Mouse (Mus musculus) testis, adult 2 months (tissue): ENCODE results near the gene Kntc1. TPM values are rescaled to one million over a fixed set of nuclear protein-coding genes. Genes with fewer than 3 reads are reported as not detected.
"Not testable (repeated sequence)": the region's sequence is repeated elsewhere in the genome, so short reads cannot be mapped to it uniquely, and the experiment has no call there.

ENCODE experiments used
- H3K27ac ChIP-seq: fragments of 200-500 bp; 2 replicates; pipeline ENCODE4 v1.5.1; 2012; ENCODE audit warnings: low read depth, low read length; ENCODE audit not compliant: control insufficient read depth, insufficient read depth
- H3K27me3 ChIP-seq: fragments of 200-500 bp; 2 replicates; pipeline ENCODE4 v1.6.1; 2012; ENCODE audit warnings: mild to moderate bottlenecking, low read length, moderate library complexity; ENCODE audit not compliant: control insufficient read depth, insufficient read depth
- H3K36me3 ChIP-seq: fragments of 200-500 bp; 2 replicates; pipeline ENCODE4 v1.6.1; 2012; ENCODE audit warnings: mild to moderate bottlenecking, low read length; ENCODE audit not compliant: control insufficient read depth, insufficient read depth
- H3K4me1 ChIP-seq: fragments of 200-500 bp; 2 replicates; pipeline ENCODE4 v1.6.1; 2012; ENCODE audit warnings: low read length; ENCODE audit not compliant: control insufficient read depth, insufficient read depth
- H3K4me3 ChIP-seq: fragments of 200-500 bp; 2 replicates; pipeline ENCODE4 v1.5.1; 2012; ENCODE audit warnings: low read depth, mild to moderate bottlenecking, low read length, moderate library complexity, mixed read lengths; ENCODE audit not compliant: control insufficient read depth
- CTCF ChIP-seq: fragments of 200-500 bp; IDR thresholded peaks from 2 replicates; pipeline ENCODE4 v1.5.1; 2012; ENCODE audit warnings: low read depth, mild to moderate bottlenecking, inconsistent platforms, low read length, moderate library complexity; ENCODE audit not compliant: control insufficient read depth, insufficient read depth, insufficient replicate concordance
- POLR2A ChIP-seq: fragments of 200-500 bp; IDR thresholded peaks from 2 replicates; pipeline ENCODE4 v1.6.1; 2012; ENCODE audit warnings: low read depth, mild to moderate bottlenecking, inconsistent platforms, low read length, moderate library complexity; ENCODE audit not compliant: control insufficient read depth
- polyA plus RNA-seq: library from polyadenylated mRNA; depleted of rRNA; stranded (reverse); fragments of >200 nt; gene quantifications from 2 replicates; pipeline ENCODE4 v1.2.3, GENCODE M21; 2012

Kntc1 gene
- polyA plus RNA-seq, 1 experiment, result 11.3 TPM

DNA sequence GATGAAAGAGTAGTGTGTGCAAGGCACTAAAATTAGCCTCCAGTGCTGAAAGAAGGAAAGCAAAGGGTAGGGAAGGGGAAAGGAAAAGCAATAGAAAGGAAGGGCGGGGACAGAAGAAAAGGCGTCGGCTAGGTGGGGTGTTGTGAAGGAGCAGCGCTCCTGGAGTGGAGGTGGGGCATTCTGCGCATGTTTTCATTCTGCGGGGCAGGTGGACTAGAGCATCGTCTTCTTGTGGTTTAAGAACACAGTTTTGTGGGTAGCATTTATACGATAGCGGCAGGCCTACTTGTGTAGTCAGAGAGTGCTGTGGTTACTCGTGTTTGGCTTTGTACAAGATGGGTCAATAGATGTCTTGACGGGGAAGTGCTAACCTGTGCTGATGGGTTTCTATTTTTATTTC is 16.0 kb downstream of the Kntc1 start:
- Histone ChIP-seq H3K27me3 (no peaks in the 10 kb centered on the region), H3K36me3 (no peaks in the 10 kb centered on the region; the same call in 1 of the 2 replicates), H3K4me1 (no peaks in the 10 kb centered on the region), H3K4me3 (no peak overlapping the region), H3K27ac (no peak overlapping the region)
- TF ChIP-seq CTCF (no peak), POLR2A (no peak)

DNA sequence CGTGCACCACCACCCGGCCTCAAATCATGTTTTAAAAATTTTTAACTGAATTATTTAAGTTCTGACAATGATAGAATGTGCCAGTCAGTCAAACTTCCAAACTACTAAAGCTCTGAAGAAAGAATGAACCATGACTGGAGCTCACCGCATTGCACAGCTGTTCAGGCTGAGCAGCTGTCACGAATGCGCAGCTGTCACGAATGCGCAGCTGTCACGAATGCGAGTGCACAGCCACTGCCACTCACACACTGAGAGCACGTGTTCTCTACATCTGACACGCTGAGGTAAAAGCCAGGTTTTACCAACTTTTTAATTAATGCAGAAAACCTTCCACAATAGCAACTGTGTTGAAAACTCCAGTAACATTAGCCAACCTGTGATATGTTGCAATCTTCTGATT is 16.9 kb downstream of the Kntc1 start:
- not testable (repeated sequence) for H3K4me1 ChIP-seq, H3K27me3 ChIP-seq, H3K36me3 ChIP-seq, H3K4me3 ChIP-seq, H3K27ac ChIP-seq

DNA sequence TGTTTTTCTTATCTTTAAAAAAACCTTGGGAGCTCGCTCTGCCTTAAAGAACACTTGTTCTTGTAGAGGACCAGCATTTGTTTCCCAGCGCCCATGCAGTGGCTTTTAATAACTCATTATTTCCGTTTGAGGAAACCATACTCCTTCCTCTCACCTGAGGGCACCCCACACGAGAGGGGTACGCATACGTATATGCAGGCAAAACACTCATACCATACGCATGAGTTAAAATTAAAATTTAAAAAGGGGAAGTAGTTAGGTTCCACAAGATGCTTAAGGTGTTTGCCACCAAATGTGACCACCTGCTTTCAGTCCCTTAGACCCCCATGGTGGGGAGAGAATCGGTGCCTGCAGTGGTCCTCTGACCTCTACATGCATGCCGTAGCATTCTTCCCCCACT is 23.9 kb downstream of the Kntc1 start:
- Histone ChIP-seq H3K36me3 (no peaks in the 10 kb centered on the region; the same call in none of the 2 replicates), H3K4me3 (no peak overlapping the region), H3K27me3 (no peaks in the 10 kb centered on the region), H3K4me1 (no peaks in the 10 kb centered on the region), H3K27ac (no peak overlapping the region)
- TF ChIP-seq CTCF, result no peak
- TF ChIP-seq POLR2A, result no peak

DNA sequence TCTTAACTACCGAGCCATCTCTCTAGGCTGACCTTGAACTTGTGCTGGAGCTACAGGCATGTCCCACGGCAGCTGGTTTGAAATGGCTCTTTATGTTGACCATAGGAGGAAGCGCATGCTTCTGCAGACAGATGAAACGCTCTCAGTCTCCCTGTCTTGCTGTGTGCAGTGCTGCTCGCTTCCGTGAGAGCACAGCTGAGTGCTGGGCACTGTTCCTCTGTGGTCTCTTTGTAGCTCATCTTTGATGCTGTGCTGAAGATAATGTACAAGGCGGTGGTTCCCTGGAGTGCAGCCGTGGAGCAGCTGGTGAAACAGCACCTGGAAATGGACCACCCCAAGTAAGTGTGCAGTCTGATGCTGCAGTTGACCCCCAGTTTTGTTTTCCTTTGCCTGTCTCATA is 31.2 kb downstream of the Kntc1 start:
- H3K27ac ChIP-seq, result no peak overlapping the region
- H3K4me1 ChIP-seq, result no peaks in the 10 kb centered on the region
- peaks cover 5% of the 10 kb centered on the region for H3K36me3 ChIP-seq
- H3K27me3 ChIP-seq, result no peaks in the 10 kb centered on the region
- no peak for TF ChIP-seq POLR2A
- TF ChIP-seq CTCF, result no peak
- no peak overlapping the region for H3K4me3 ChIP-seq

DNA sequence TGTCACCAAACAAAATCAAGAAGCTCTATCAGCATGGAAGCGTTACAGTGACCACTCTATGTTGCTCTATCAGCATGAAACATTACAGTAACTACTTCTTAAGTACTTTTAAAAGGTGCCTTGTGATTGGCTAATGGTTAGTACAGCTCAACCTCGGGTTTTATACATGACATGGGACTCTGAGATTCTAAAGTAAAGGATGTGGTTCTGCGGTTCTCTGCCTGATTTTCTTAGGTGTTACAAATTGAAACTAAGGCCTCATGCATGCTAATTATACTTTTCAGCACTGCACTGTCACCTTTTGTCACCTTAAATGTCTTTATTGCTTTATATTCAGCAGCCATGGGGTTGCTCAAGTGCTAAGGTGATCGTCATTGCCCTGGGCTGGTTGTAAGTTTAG is 32.3 kb downstream of the Kntc1 start:
- peaks cover 8% of the 10 kb centered on the region for H3K36me3 ChIP-seq

DNA sequence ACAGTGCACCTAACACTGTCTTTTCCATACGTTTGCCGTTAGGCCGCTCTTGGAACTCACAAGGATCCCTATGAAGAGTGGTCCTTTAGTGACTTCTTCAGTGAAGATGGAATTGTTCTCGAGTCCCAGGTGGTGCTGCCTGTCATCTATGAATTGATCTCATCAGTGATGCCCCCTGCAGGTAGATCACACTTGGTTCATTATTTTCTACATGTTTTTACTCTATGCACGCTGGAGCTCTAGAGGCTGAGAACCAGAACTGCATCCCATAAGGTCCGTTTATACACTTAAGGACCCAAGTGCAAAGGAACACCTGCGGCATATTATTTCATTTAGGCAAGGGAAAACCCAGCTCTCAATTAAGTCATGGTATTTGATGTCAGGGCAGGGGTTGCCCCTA is 39.5 kb downstream of the Kntc1 start:
- peaks cover 5% of the 10 kb centered on the region for H3K36me3 ChIP-seq
- H3K4me1 ChIP-seq, result no peaks in the 10 kb centered on the region

More for the DNA sequence above, 32.3 kb downstream of the Kntc1 start:
- Histone ChIP-seq H3K27ac (no peak overlapping the region), H3K4me3 (no peak overlapping the region), H3K4me1 (no peaks in the 10 kb centered on the region), H3K27me3 (no peaks in the 10 kb centered on the region)
- TF ChIP-seq CTCF, result no peak
- no peak for TF ChIP-seq POLR2A

DNA sequence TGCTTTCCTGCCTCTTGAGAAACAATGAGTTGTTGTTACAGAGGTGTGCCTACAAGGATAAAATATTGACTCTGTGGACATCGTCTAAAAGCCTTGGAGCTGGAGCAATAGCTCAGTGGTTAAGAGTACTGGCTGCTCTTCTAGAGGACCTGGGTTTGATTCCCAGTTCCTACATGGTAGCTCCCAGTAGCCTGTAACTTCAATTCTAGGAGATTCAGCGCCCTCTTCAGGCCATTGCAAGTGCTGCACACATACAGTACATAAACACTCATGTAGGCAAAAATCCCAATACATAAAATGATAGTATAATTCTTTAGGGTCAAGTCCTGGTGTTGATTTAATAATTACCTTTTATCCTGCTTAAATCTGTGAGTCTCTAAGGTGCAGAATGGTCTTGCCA is 43.6 kb downstream of the Kntc1 start:
- no peak for TF ChIP-seq CTCF
- no peak for TF ChIP-seq POLR2A

More for the DNA sequence above, 39.5 kb downstream of the Kntc1 start:
- Histone ChIP-seq H3K27me3 (no peaks in the 10 kb centered on the region), H3K27ac (no peak overlapping the region), H3K4me3 (no peak overlapping the region)
- TF ChIP-seq CTCF (no peak), POLR2A (no peak)

DNA sequence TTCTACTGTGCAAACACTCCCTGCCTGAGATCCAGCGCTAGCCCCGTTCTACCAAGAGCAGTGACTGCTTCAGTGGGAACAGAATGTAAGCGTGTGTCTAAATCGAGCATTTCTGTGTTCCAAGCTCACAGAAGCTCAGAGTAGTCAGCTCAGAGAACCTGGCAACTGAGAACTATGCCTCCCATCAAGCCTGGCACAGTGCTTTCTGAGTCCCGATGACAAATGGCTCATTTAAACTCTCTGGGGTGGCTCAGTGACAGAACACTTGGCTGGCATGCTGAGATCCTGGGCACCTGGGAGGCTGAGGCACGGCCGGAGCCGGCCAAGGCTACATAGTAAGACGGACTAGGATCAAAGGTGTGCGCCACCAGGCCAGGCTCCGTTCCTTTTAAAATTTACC is 56.8 kb downstream of the Kntc1 start:
- Histone ChIP-seq H3K4me1 (no peaks in the 10 kb centered on the region), H3K27me3 (no peaks in the 10 kb centered on the region), H3K36me3 (peaks cover 2% of the 10 kb centered on the region), H3K4me3 (no peak overlapping the region), H3K27ac (no peak overlapping the region)
- TF ChIP-seq POLR2A (no peak), CTCF (no peak)

More for the DNA sequence above, 43.6 kb downstream of the Kntc1 start:
- H3K27ac ChIP-seq, result no peak overlapping the region
- no peaks in the 10 kb centered on the region for H3K4me1 ChIP-seq
- peaks cover 1% of the 10 kb centered on the region; the same call in 1 of the 2 replicates for H3K36me3 ChIP-seq
- no peaks in the 10 kb centered on the region for H3K27me3 ChIP-seq
- no peak overlapping the region for H3K4me3 ChIP-seq
